Mouse (Mus musculus) MEL (cell line): ENCODE results near the gene Nol6. TPM values are rescaled to one million over a fixed set of nuclear protein-coding genes. Genes with fewer than 3 reads are reported as not detected.

ENCODE experiments used
- DNase-seq: peaks from one replicate; pipeline ENCODE4 v3.0.0; 2011; ENCODE audit warnings: low read depth, low spot score
- H3K27ac ChIP-seq: 2 replicates; pipeline ENCODE4 v1.5.1; 2012; ENCODE audit warnings: low read depth, mild to moderate bottlenecking, control low read depth, low read length, moderate library complexity; ENCODE audit not compliant: control insufficient read depth
- H3K27me3 ChIP-seq, 2 experiments: fragments of 150-350 bp in 1 of 2; sonication (generic) in 1 of 2; 2 replicates each; pipeline ENCODE4 v1.6.1; 2012; ENCODE audit warnings: low read length in 2 of 2, mild to moderate bottlenecking in 2 of 2, improper control_type of control experiment in 1 of 2, moderate library complexity in 1 of 2; ENCODE audit not compliant: insufficient read depth in 2 of 2, control insufficient read depth in 1 of 2
- H3K36me3 ChIP-seq, 2 experiments: 2 replicates each; pipeline ENCODE4 v1.6.1; 2012 to 2014; ENCODE audit warnings: low read length in 2 of 2, improper control_type of control experiment in 1 of 2, inconsistent platforms in 1 of 2, mild to moderate bottlenecking in 1 of 2; ENCODE audit not compliant: insufficient read depth in 2 of 2, control insufficient read depth in 1 of 2
- H3K4me1 ChIP-seq, 2 experiments: fragments of 150-350 bp in 1 of 2; sonication (generic) in 1 of 2; 2 replicates each; pipeline ENCODE4 v1.6.1; 2012; ENCODE audit warnings: low read length in 2 of 2, improper control_type of control experiment in 1 of 2, mild to moderate bottlenecking in 1 of 2; ENCODE audit not compliant: insufficient read depth in 2 of 2, control insufficient read depth in 1 of 2
- H3K4me3 ChIP-seq, 2 experiments: fragments of 150-350 bp in 1 of 2; sonication (generic) in 1 of 2; 2 replicates each; pipeline ENCODE4 v1.5.1; 2012; ENCODE audit warnings: low read depth in 2 of 2, low read length in 2 of 2, mild to moderate bottlenecking in 2 of 2, moderate library complexity in 2 of 2, control low read depth in 1 of 2, improper control_type of control experiment in 1 of 2; ENCODE audit not compliant: control insufficient read depth in 1 of 2, insufficient read depth in 1 of 2
- H3K79me2 ChIP-seq: 2 replicates; pipeline ENCODE4 v1.6.1; 2012; ENCODE audit warnings: mild to moderate bottlenecking, low read length, moderate library complexity; ENCODE audit not compliant: control insufficient read depth, poor library complexity, insufficient read depth
- H3K9ac ChIP-seq: 2 replicates; pipeline ENCODE4 v1.6.1; 2012; ENCODE audit warnings: low read depth, mild to moderate bottlenecking, control low read depth, low read length, moderate library complexity; ENCODE audit not compliant: control insufficient read depth, poor library complexity, severe bottlenecking
- H3K9me3 ChIP-seq: fragments of 150-350 bp; sonication (generic); replicated peaks from 2 replicates; pipeline ENCODE4 v1.6.1; 2012; ENCODE audit warnings: mild to moderate bottlenecking, low read length, improper control_type of control experiment, moderate library complexity; ENCODE audit not compliant: insufficient read depth
- CHD1 ChIP-seq: IDR thresholded peaks from 2 replicates; pipeline ENCODE4 v1.6.1; 2012; ENCODE audit warnings: low read depth, mild to moderate bottlenecking, inconsistent platforms, low read length, improper control_type of control experiment
- CHD2 ChIP-seq: IDR thresholded peaks from 2 replicates; pipeline ENCODE4 v1.6.1; 2011; ENCODE audit warnings: low read length, improper control_type of control experiment
- EP300 ChIP-seq, 2 experiments: IDR thresholded peaks; 2 replicates each; pipeline ENCODE4 v1.6.1; 2011; ENCODE audit warnings: improper control_type of control experiment in 2 of 2, low read length in 2 of 2, low read depth in 1 of 2, mild to moderate bottlenecking in 1 of 2
- ETS1 ChIP-seq: IDR thresholded peaks from 2 replicates; pipeline ENCODE4 v1.6.1; 2012; ENCODE audit warnings: low read depth, mild to moderate bottlenecking, inconsistent platforms, low read length, improper control_type of control experiment, moderate library complexity
- GATA1 ChIP-seq: IDR thresholded peaks from 2 replicates; pipeline ENCODE4 v1.6.1; 2011; ENCODE audit warnings: low read depth, low read length, improper control_type of control experiment
- JUND ChIP-seq: IDR thresholded peaks from 2 replicates; pipeline ENCODE4 v1.6.1; 2011; ENCODE audit warnings: low read depth, mild to moderate bottlenecking, improper control_type of control experiment, low read length
- KAT2A ChIP-seq: conservative IDR thresholded peaks from 2 replicates; pipeline ENCODE4 v1.6.1; 2012; ENCODE audit warnings: low read depth, low read length, improper control_type of control experiment, inconsistent platforms
- MAZ ChIP-seq: IDR thresholded peaks from 2 replicates; pipeline ENCODE4 v1.6.1; 2012; ENCODE audit warnings: low read depth, mild to moderate bottlenecking, inconsistent platforms, low read length, improper control_type of control experiment
- NELFE ChIP-seq: IDR thresholded peaks from 2 replicates; pipeline ENCODE4 v1.6.1; 2011; ENCODE audit warnings: low read depth, low read length, improper control_type of control experiment
- NRF1 ChIP-seq: IDR thresholded peaks from 2 replicates; pipeline ENCODE4 v1.6.1; 2014; ENCODE audit warnings: low read depth, mild to moderate bottlenecking, inconsistent platforms, low read length, improper control_type of control experiment, moderate library complexity; ENCODE audit not compliant: poor library complexity, insufficient read depth, severe bottlenecking
- POLR2AphosphoS2 ChIP-seq: IDR thresholded peaks from 2 replicates; pipeline ENCODE4 v1.6.1; 2011; ENCODE audit warnings: low read length, improper control_type of control experiment
- SIN3A ChIP-seq: IDR thresholded peaks from 2 replicates; pipeline ENCODE4 v1.6.1; 2012; ENCODE audit warnings: low read length, improper control_type of control experiment, inconsistent platforms
- SMC3 ChIP-seq: IDR thresholded peaks from 2 replicates; pipeline ENCODE4 v1.6.1; 2011; ENCODE audit warnings: low read depth, low read length, improper control_type of control experiment
- TBP ChIP-seq: IDR thresholded peaks from 2 replicates; pipeline ENCODE4 v1.8.0; 2011; ENCODE audit warnings: low read depth, low read length, improper control_type of control experiment
- TCF12 ChIP-seq: IDR thresholded peaks from 2 replicates; pipeline ENCODE4 v1.6.1; 2014; ENCODE audit warnings: low read depth, mild to moderate bottlenecking, inconsistent platforms, low read length, improper control_type of control experiment, moderate library complexity
- USF1 ChIP-seq: IDR thresholded peaks from 2 replicates; pipeline ENCODE4 v1.6.1; 2014; ENCODE audit warnings: low read depth, mild to moderate bottlenecking, inconsistent platforms, low read length, improper control_type of control experiment, moderate library complexity
- USF2 ChIP-seq, 2 experiments: IDR thresholded peaks; 2 replicates each; pipeline ENCODE4 v1.6.1; 2011 to 2012; ENCODE audit warnings: improper control_type of control experiment in 2 of 2, low read length in 2 of 2, borderline replicate concordance in 1 of 2, inconsistent platforms in 1 of 2, low read depth in 1 of 2, mild to moderate bottlenecking in 1 of 2; ENCODE audit not compliant: insufficient read depth in 1 of 2
- ZC3H11A ChIP-seq: IDR thresholded peaks from 2 replicates; pipeline ENCODE4 v1.6.1; 2012; ENCODE audit warnings: low read depth, mild to moderate bottlenecking, inconsistent platforms, low read length, improper control_type of control experiment
- ZNF384 ChIP-seq: IDR thresholded peaks from 2 replicates; pipeline ENCODE4 v1.6.1; 2012; ENCODE audit warnings: low read depth, mild to moderate bottlenecking, inconsistent platforms, low read length, improper control_type of control experiment
- polyA plus RNA-seq, 2 experiments: library from polyadenylated mRNA; stranded (reverse) in 1 of 2; unstranded in 1 of 2; fragments of >175 nt in 1 of 2; fragments of >200 nt in 1 of 2; gene quantifications; 2 replicates each; pipeline versions ENCODE4 v1.2.1 to v1.2.4; 2012; ENCODE audit warnings: low replicate concordance in 2 of 2, low read depth in 1 of 2; ENCODE audit not compliant: insufficient read length in 2 of 2, insufficient read depth in 1 of 2, missing spikeins in 1 of 2
- total RNA-seq: library from RNA; depleted of rRNA; stranded (reverse); fragments of 300-350 nt; gene quantifications from 2 replicates; pipeline ENCODE4 v1.2.3, GENCODE M21; 2012

Nol6 gene
- total and polyA plus RNA-seq, 3 experiments: 36.6 to 71.2 TPM; not detected in 1

DNA sequence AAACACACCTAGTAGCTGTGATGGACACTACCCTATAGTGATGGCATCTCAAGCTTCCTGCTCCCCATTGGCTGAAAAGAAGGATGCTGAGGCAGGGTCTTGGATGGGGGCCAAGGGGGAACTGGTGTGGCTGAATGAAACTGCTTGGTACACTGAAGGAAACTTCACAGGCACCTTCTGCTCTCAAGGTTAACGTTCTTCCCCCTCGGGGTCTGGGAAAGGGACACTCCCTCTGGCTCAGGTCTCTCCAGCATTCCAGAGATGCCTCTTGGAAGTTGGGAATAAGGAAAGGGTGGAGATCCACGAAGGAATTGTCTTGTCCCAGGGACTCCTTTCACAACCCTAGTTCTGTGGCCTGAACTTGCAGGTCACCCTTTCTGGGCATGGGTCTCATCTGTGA is 32.9 kb downstream of the Nol6 start:
- H3K9me3 ChIP-seq: no peaks in the 10 kb centered on the region
- TF ChIP-seq MAZ (no peak), CHD1 (no peak), SMC3 (no peak), CHD2 (no peak)
- H3K4me3 ChIP-seq: no peak overlapping the region
- no peaks in the 10 kb centered on the region for H3K79me2 ChIP-seq
- peaks cover 18 to 37% of the 10 kb centered on the region in 2 experiments for H3K4me1 ChIP-seq
- peak; percentile 25 for DNase-seq
- no peak overlapping the region for H3K9ac ChIP-seq
- H3K36me3 ChIP-seq: peaks cover 0 to 23% of the 10 kb centered on the region in 2 experiments; a peak in 2 of 4 replicates
- H3K27ac ChIP-seq: no peak overlapping the region
- no peaks in the 10 kb centered on the region for H3K27me3 ChIP-seq

DNA sequence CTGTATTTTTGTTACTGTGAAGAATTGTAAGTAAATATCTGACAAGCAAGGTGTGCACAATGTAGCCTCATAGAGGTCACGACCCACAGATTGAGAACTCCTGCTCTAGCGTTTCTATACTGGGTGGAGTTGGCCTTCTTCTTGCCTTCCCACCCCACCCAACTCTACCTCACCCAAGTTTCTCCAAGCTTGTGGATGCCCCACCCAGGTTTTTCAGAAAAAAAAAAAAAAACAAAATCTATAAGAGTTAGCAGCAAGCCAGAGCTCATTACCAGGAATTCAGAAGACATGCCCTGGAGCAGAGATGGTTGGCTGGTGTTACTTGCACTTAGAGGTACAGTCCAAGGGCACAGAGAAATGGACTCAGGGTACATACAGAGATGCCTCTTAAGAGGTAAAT is 34.5 kb downstream of the Nol6 start:
- H3K4me3 ChIP-seq: no peak overlapping the region
- H3K9me3 ChIP-seq: no peaks in the 10 kb centered on the region
- peaks cover 24 to 40% of the 10 kb centered on the region in 2 experiments for H3K4me1 ChIP-seq
- H3K27me3 ChIP-seq: no peaks in the 10 kb centered on the region
- no peak overlapping the region for H3K27ac ChIP-seq
- H3K79me2 ChIP-seq: no peaks in the 10 kb centered on the region
- TF ChIP-seq MAZ (no peak), NELFE (no peak), ZNF384 (peak; percentile 31; the same call in 1 of the 2 replicates)
- H3K36me3 ChIP-seq: peaks cover 0 to 31% of the 10 kb centered on the region in 2 experiments; a peak in 2 of 4 replicates
- no peak overlapping the region for H3K9ac ChIP-seq
- DNase-seq: no peak

DNA sequence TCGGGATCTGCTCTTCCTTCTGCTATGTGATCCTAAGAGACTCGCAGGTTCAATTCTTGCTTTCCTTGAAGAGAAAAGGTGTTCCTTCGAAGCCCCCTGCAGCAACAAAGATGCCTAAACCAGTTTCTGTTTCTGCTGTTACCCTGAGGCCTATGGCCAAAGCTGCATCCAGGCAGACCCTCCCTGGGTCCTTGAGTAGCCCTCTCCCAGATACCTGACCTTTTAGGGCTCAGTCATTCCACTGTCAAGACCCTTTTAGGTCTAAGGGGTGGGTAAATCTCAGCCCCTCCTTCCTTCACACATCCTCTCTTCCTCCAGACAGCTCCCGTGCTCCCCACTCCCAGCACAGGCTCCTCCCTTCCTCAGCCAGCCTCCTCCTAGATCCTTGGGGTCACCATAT is 35.1 kb downstream of the Nol6 start:
- Histone ChIP-seq H3K27me3 (no peaks in the 10 kb centered on the region), H3K27ac (no peak overlapping the region), H3K4me1 (peaks cover 24 to 40% of the 10 kb centered on the region in 2 experiments), H3K79me2 (no peaks in the 10 kb centered on the region), H3K9me3 (no peaks in the 10 kb centered on the region), H3K9ac (no peak overlapping the region), H3K4me3 (no peak overlapping the region), H3K36me3 (peaks cover 0 to 33% of the 10 kb centered on the region in 2 experiments; a peak in 2 of 4 replicates)
- DNase-seq: no peak
- TF ChIP-seq NRF1 (no peak), TCF12 (no peak), TBP (no peak), USF2 (IDR thresholded peaks at IDR 0.05; ENCODE audit: borderline replicate concordance in 1 of 2, insufficient read depth in 1 of 2, low read depth in 1 of 2, low read length in 2 of 2) (no peak), JUND (no peak), USF1 (no peak), POLR2AphosphoS2 (no peak), GATA1 (no peak), CHD2 (no peak), CHD1 (no peak), NELFE (no peak), KAT2A (no peak), ZC3H11A (no peak), ETS1 (no peak), SIN3A (no peak), EP300 (IDR thresholded peaks at IDR 0.05; ENCODE audit: low read depth in 1 of 2, low read length in 2 of 2) (no peak)
